Mouse (Mus musculus) MEL (cell line): ENCODE data around the gene Cyb561d1.

Experiments used
- CHD2 ChIP-seq: IDR thresholded peaks from 2 replicates; pipeline ENCODE4 v1.6.1; 2011; ENCODE audit warnings: low read length, improper control_type of control experiment
- CTCF ChIP-seq, 3 experiments: IDR thresholded peaks in 2 of 3; conservative IDR thresholded peaks in 1 of 3; 2 replicates each; pipeline ENCODE4 v1.5.1; 2011 to 2012; ENCODE audit warnings: low read length in 3 of 3, low read depth in 2 of 3, mild to moderate bottlenecking in 2 of 3, improper control_type of control experiment in 1 of 3, inconsistent platforms in 1 of 3, mixed read lengths in 1 of 3, moderate library complexity in 1 of 3; ENCODE audit not compliant: control insufficient read depth in 1 of 3, insufficient read depth in 1 of 3, poor library complexity in 1 of 3, severe bottlenecking in 1 of 3
- EP300 ChIP-seq, 2 experiments: IDR thresholded peaks; 2 replicates each; pipeline ENCODE4 v1.6.1; 2011; ENCODE audit warnings: improper control_type of control experiment in 2 of 2, low read length in 2 of 2, low read depth in 1 of 2, mild to moderate bottlenecking in 1 of 2
- MAFK ChIP-seq: IDR thresholded peaks from 2 replicates; pipeline ENCODE4 v1.6.1; 2011; ENCODE audit warnings: low read depth, mild to moderate bottlenecking, low read length, improper control_type of control experiment, borderline replicate concordance
- MAX ChIP-seq: IDR thresholded peaks from 2 replicates; pipeline ENCODE4 v1.6.1; 2011; ENCODE audit warnings: low read length, improper control_type of control experiment
- MXI1 ChIP-seq: IDR thresholded peaks from 2 replicates; pipeline ENCODE4 v1.6.1; 2011; ENCODE audit warnings: mild to moderate bottlenecking, low read depth, low read length, improper control_type of control experiment
- MYB ChIP-seq: IDR thresholded peaks from 2 replicates; pipeline ENCODE4 v1.6.1; 2011; ENCODE audit warnings: mild to moderate bottlenecking, low read depth, low read length, improper control_type of control experiment
- POLR2A ChIP-seq, 2 experiments: IDR thresholded peaks; 2 replicates each; pipeline ENCODE4 v1.6.1; 2011 to 2012; ENCODE audit warnings: low read length in 2 of 2, mild to moderate bottlenecking in 2 of 2, control low read depth in 1 of 2, improper control_type of control experiment in 1 of 2, low read depth in 1 of 2, moderate library complexity in 1 of 2; ENCODE audit not compliant: control insufficient read depth in 1 of 2, insufficient read depth in 1 of 2, poor library complexity in 1 of 2
- RAD21 ChIP-seq: IDR thresholded peaks from 2 replicates; pipeline ENCODE4 v1.6.1; 2011; ENCODE audit warnings: mild to moderate bottlenecking, low read depth, low read length, improper control_type of control experiment
- RCOR1 ChIP-seq: IDR thresholded peaks from 2 replicates; pipeline ENCODE4 v1.6.1; 2012; ENCODE audit warnings: low read depth, mild to moderate bottlenecking, inconsistent platforms, low read length, improper control_type of control experiment
- TAL1 ChIP-seq: IDR thresholded peaks from 2 replicates; pipeline ENCODE4 v1.6.1; 2012; ENCODE audit warnings: mild to moderate bottlenecking, inconsistent platforms, low read length, moderate library complexity, mixed read lengths
- TBP ChIP-seq: IDR thresholded peaks from 2 replicates; pipeline ENCODE4 v1.8.0; 2011; ENCODE audit warnings: low read depth, low read length, improper control_type of control experiment
- USF1 ChIP-seq: IDR thresholded peaks from 2 replicates; pipeline ENCODE4 v1.6.1; 2014; ENCODE audit warnings: low read depth, mild to moderate bottlenecking, inconsistent platforms, low read length, improper control_type of control experiment, moderate library complexity
- ZC3H11A ChIP-seq: IDR thresholded peaks from 2 replicates; pipeline ENCODE4 v1.6.1; 2012; ENCODE audit warnings: low read depth, mild to moderate bottlenecking, inconsistent platforms, low read length, improper control_type of control experiment

- 0 out of 2 replicates have a peak, but pooled peaks have one; percentile 11 for TF ChIP-seq MAFK
- peak in 1 of 2 experiments; percentile 26; a peak in 1 of 4 replicates for TF ChIP-seq POLR2A (IDR thresholded peaks at IDR 0.05; ENCODE audit: control insufficient read depth in 1 of 2, insufficient read depth in 1 of 2, low read depth in 1 of 2, low read length in 2 of 2, poor library complexity in 1 of 2)
- TF ChIP-seq MAX, result no peak
- TF ChIP-seq CHD2, result no peak
- peak; percentile 79 for TF ChIP-seq MXI1
- no peak; the same call in 1 of the 2 replicates for TF ChIP-seq RCOR1
- peak; percentile 22 to 63; a peak in 3 of 4 replicates for TF ChIP-seq EP300 (IDR thresholded peaks at IDR 0.05; ENCODE audit: low read depth in 1 of 2, low read length in 2 of 2)
- TF ChIP-seq TAL1, result no peak
- TF ChIP-seq CTCF (IDR thresholded peaks at IDR 0.05 in 2 of 3, conservative IDR thresholded peaks at IDR 0.05 in 1 of 3; ENCODE audit: control insufficient read depth in 1 of 3, insufficient read depth in 1 of 3, low read depth in 2 of 3, low read length in 3 of 3, poor library complexity in 1 of 3, severe bottlenecking in 1 of 3), result peak; percentile 76 to 98 (median 90)
- TF ChIP-seq TBP, result peak; percentile 66; the same call in 1 of the 2 replicates
- TF ChIP-seq ZC3H11A, result peak; percentile 97
- no peak for TF ChIP-seq MYB
- peak; percentile 99 for TF ChIP-seq RAD21
- TF ChIP-seq USF1, result no peak
These were observed 53.4 kb downstream of the Cyb561d1 start for GRCm38 (mm10) chr3:108147386-108148235.
